Mouse (Mus musculus) ES-E14 (cell line): ENCODE results near the gene Sub1. TPM values are rescaled to one million over a fixed set of nuclear protein-coding genes. Genes with fewer than 3 reads are reported as not detected.

Experiments used
- DNase-seq: peaks from one replicate; pipeline ENCODE4 v3.0.0-alpha.2; 2013; ENCODE audit warnings: low read depth, low spot score
- H3K27ac ChIP-seq: 2 replicates; pipeline ENCODE4 v1.5.1; 2012; ENCODE audit warnings: low read depth, mild to moderate bottlenecking, low read length, moderate library complexity, mixed read lengths; ENCODE audit not compliant: poor library complexity, insufficient read depth, severe bottlenecking
- H3K36me3 ChIP-seq: 2 replicates; pipeline ENCODE4 v1.6.1; 2012; ENCODE audit warnings: mild to moderate bottlenecking, low read length, moderate library complexity, mixed read lengths; ENCODE audit not compliant: control insufficient read depth, poor library complexity, insufficient read depth, severe bottlenecking
- H3K4me1 ChIP-seq, 2 experiments: fragments of 150-350 bp in 1 of 2; sonication (generic) in 1 of 2; 2 replicates each; pipeline ENCODE4 v1.6.1; 2012; ENCODE audit warnings: low read length in 2 of 2, mild to moderate bottlenecking in 1 of 2, mixed read lengths in 1 of 2; ENCODE audit not compliant: control insufficient read depth in 2 of 2, insufficient read depth in 2 of 2, poor library complexity in 1 of 2
- H3K4me3 ChIP-seq, 2 experiments: fragments of 150-350 bp in 1 of 2; sonication (generic) in 1 of 2; 2 replicates each; pipeline ENCODE4 v1.5.1; 2012; ENCODE audit warnings: low read length in 2 of 2, low read depth in 1 of 2, mild to moderate bottlenecking in 1 of 2, mixed read lengths in 1 of 2; ENCODE audit not compliant: insufficient read depth in 1 of 2, poor library complexity in 1 of 2, severe bottlenecking in 1 of 2
- H3K9ac ChIP-seq: 2 replicates; pipeline ENCODE4 v1.6.1; 2012; ENCODE audit warnings: low read depth, mild to moderate bottlenecking, low read length, mixed read lengths; ENCODE audit not compliant: poor library complexity, insufficient read depth, severe bottlenecking
- H3K9me3 ChIP-seq: fragments of 150-350 bp; sonication (generic); 2 replicates; pipeline ENCODE4 v1.6.1; 2012; ENCODE audit warnings: low read depth, mild to moderate bottlenecking, low read length; ENCODE audit not compliant: control insufficient read depth, insufficient read depth
- CHD2 ChIP-seq: IDR thresholded peaks from 2 replicates; pipeline ENCODE4 v1.6.1; 2014; ENCODE audit warnings: mild to moderate bottlenecking, low read depth, low read length, inconsistent platforms
- HCFC1 ChIP-seq: IDR thresholded peaks from 2 replicates; pipeline ENCODE4 v1.6.1; 2012; ENCODE audit warnings: low read length, inconsistent platforms, borderline replicate concordance; ENCODE audit not compliant: insufficient read depth
- MAFK ChIP-seq: IDR thresholded peaks from 2 replicates; pipeline ENCODE4 v1.6.1; 2014; ENCODE audit warnings: mild to moderate bottlenecking, low read depth, low read length, inconsistent platforms; ENCODE audit not compliant: insufficient read depth
- ZC3H11A ChIP-seq: IDR thresholded peaks from 2 replicates; pipeline ENCODE4 v1.6.1; 2012; ENCODE audit warnings: low read depth, mild to moderate bottlenecking, inconsistent platforms, low read length, borderline replicate concordance
- ZNF384 ChIP-seq: IDR thresholded peaks from 2 replicates; pipeline ENCODE4 v1.6.1; 2012; ENCODE audit warnings: low read depth, low read length, inconsistent platforms
- in situ Hi-C, 2 experiments: fragments of 600-800 bp; cut with MboI; formaldehyde crosslinking; loops; one replicate each; pipeline ENCODE4 v1.15.1; 2025; ENCODE audit warnings: low sequenced_read_pairs in 2 of 2, inconsistent platforms in 1 of 2; ENCODE audit not compliant: unreplicated experiment in 2 of 2
- total RNA-seq: library from RNA; depleted of rRNA; stranded (reverse); fragments of 300-350 nt; gene quantifications from 2 replicates; pipeline ENCODE4 v1.2.3, GENCODE M21; 2012

Sub1 gene
- total RNA-seq, 1 experiment = 301 TPM

GRCm38 (mm10) chr15:12026932-12027450, 30.2 kb upstream of the Sub1 start:
- no peaks in the 10 kb centered on the region; the same call in 1 of the 2 replicates for H3K36me3 ChIP-seq
- H3K27ac ChIP-seq = no peak overlapping the region
- H3K9me3 ChIP-seq = no peaks in the 10 kb centered on the region
- in situ Hi-C loops = no loop called here
- H3K9ac ChIP-seq = no peak overlapping the region
- no peak overlapping the region for H3K4me3 ChIP-seq
- peaks cover 0 to 9% of the 10 kb centered on the region in 2 experiments; a peak in 2 of 4 replicates for H3K4me1 ChIP-seq
- TF ChIP-seq MAFK = no peak
- no peak for TF ChIP-seq ZC3H11A
- no peak for TF ChIP-seq HCFC1
- TF ChIP-seq CHD2 = no peak
- no peak for TF ChIP-seq ZNF384
- DNase-seq = no peak

- Histone ChIP-seq H3K4me1 (peaks cover 0 to 5% of the 10 kb centered on the region in 2 experiments; a peak in 2 of 4 replicates), H3K36me3 (no peaks in the 10 kb centered on the region; the same call in 1 of the 2 replicates), H3K9me3 (no peaks in the 10 kb centered on the region), H3K27ac (no peak overlapping the region), H3K9ac (no peak overlapping the region), H3K4me3 (no peak overlapping the region)
- in situ Hi-C loops = no loop called here
- TF ChIP-seq HCFC1 (no peak), ZC3H11A (no peak), ZNF384 (no peak), CHD2 (no peak), MAFK (no peak)
- DNase-seq = no peak
These were observed 29.2 kb upstream of the Sub1 start for GRCm38 (mm10) chr15:12026026-12026425.

DNA sequence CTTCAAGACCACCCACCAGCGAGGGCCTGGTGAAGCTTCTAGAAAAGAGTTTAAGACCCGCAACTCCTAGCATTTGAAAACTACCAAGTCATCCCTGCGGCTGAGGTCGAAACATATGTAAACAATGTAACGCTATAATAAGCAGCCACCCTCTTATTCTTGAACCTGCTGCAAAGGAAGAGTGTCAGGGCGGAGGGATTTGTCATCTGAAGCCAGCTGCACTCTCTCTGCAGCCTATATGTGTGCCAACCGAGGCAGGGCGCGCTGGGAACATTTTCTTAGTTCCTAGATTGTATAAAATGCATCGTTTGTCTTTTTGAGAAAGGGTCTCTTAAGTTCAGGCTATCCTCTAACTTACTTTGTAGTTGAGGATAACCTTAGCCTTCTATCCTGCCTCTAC, 28.6 kb upstream of the Sub1 start:
- no peak for DNase-seq
- no peak overlapping the region for H3K27ac ChIP-seq
- no peaks in the 10 kb centered on the region; the same call in 1 of the 2 replicates for H3K36me3 ChIP-seq
- in situ Hi-C loops = no loop called here
- H3K9me3 ChIP-seq = no peaks in the 10 kb centered on the region
- H3K4me3 ChIP-seq = no peak overlapping the region
- peaks cover 0 to 5% of the 10 kb centered on the region in 2 experiments; a peak in 2 of 4 replicates for H3K4me1 ChIP-seq
- H3K9ac ChIP-seq = no peak overlapping the region
- TF ChIP-seq HCFC1 (no peak), ZC3H11A (no peak), CHD2 (no peak), MAFK (no peak), ZNF384 (no peak)

GRCm38 (mm10) chr15:12024791-12025268, 28.0 kb upstream of the Sub1 start:
- H3K4me1 ChIP-seq = peaks cover 2 to 5% of the 10 kb centered on the region in 2 experiments; a peak in 3 of 4 replicates
- DNase-seq = no peak
- H3K4me3 ChIP-seq = no peak overlapping the region
- no peak overlapping the region for H3K9ac ChIP-seq
- no peak for TF ChIP-seq ZC3H11A
- TF ChIP-seq CHD2 = no peak
- TF ChIP-seq ZNF384 = no peak
- no peak for TF ChIP-seq MAFK
- TF ChIP-seq HCFC1 = no peak
- in situ Hi-C loops = no loop called here
- no peaks in the 10 kb centered on the region; the same call in 1 of the 2 replicates for H3K36me3 ChIP-seq
- H3K27ac ChIP-seq = no peak overlapping the region
- no peaks in the 10 kb centered on the region for H3K9me3 ChIP-seq
